Mouse (Mus musculus) myocyte (in vitro differentiated cells): ENCODE results near the gene Atp6ap1l. TPM values are rescaled to one million over a fixed set of nuclear protein-coding genes. Genes with fewer than 3 reads are reported as not detected.
A peak's percentile ranks its signal among the peaks of the same experiment; 100 is the strongest.

Source experiments
- H3K27me3 ChIP-seq: one replicate; pipeline ENCODE4 v1.6.1; 2011; ENCODE audit not compliant: control insufficient read depth, insufficient read depth, insufficient read length
- H3K36me3 ChIP-seq: one replicate; pipeline ENCODE4 v1.6.1; 2011; ENCODE audit not compliant: control insufficient read depth, insufficient read depth
- H3K4me2 ChIP-seq: one replicate; pipeline ENCODE4 v1.6.1; 2011; ENCODE audit warnings: low read depth, control low read depth
- H3K4me3 ChIP-seq: one replicate; pipeline ENCODE4 v1.5.1; 2011; ENCODE audit warnings: mild to moderate bottlenecking, control low read depth, moderate library complexity
- H3K79me2 ChIP-seq: one replicate; pipeline ENCODE4 v1.6.1; 2011; ENCODE audit not compliant: control insufficient read depth, insufficient read depth
- H3ac ChIP-seq: one replicate; pipeline ENCODE4 v1.6.1; 2011; ENCODE audit not compliant: control insufficient read depth, insufficient read length
- CEBPB ChIP-seq: IDR thresholded peaks from 2 replicates; pipeline ENCODE4 v1.6.1; 2011; ENCODE audit warnings: mild to moderate bottlenecking, moderate library complexity; ENCODE audit not compliant: poor library complexity, insufficient read depth, severe bottlenecking
- E2F4 ChIP-seq: IDR thresholded peaks from one replicate; pipeline ENCODE4 v1.6.1; 2011; ENCODE audit warnings: mild to moderate bottlenecking, control low read depth, moderate library complexity; ENCODE audit not compliant: insufficient read depth
- MAX ChIP-seq: IDR thresholded peaks from one replicate; pipeline ENCODE4 v1.6.1; 2011; ENCODE audit warnings: low read depth, mild to moderate bottlenecking, control low read depth
- MYOD1 ChIP-seq, 3 experiments: IDR thresholded peaks; one replicate each; pipeline ENCODE4 v1.6.1; 2011; ENCODE audit warnings: control low read depth in 2 of 3, low read depth in 2 of 3, mild to moderate bottlenecking in 2 of 3, moderate library complexity in 1 of 3; ENCODE audit not compliant: insufficient read length in 2 of 3, control insufficient read depth in 1 of 3
- MYOG ChIP-seq, 3 experiments: IDR thresholded peaks; one replicate each; pipeline ENCODE4 v1.6.1; 2011; ENCODE audit warnings: control low read depth in 2 of 3, low read depth in 2 of 3, mild to moderate bottlenecking in 2 of 3; ENCODE audit not compliant: insufficient read length in 2 of 3, control insufficient read depth in 1 of 3, insufficient read depth in 1 of 3
- POLR2A ChIP-seq: IDR thresholded peaks from one replicate; pipeline ENCODE4 v1.6.1; 2011; ENCODE audit warnings: low read depth, mild to moderate bottlenecking, control low read depth, moderate library complexity; ENCODE audit not compliant: insufficient read length
- POLR2AphosphoS2 ChIP-seq: IDR thresholded peaks from one replicate; pipeline ENCODE4 v1.6.1; 2011; ENCODE audit warnings: low read depth, control low read depth; ENCODE audit not compliant: insufficient read length
- REST ChIP-seq: IDR thresholded peaks from one replicate; pipeline ENCODE4 v1.6.1; 2011; ENCODE audit warnings: mild to moderate bottlenecking, control low read depth, moderate library complexity; ENCODE audit not compliant: insufficient read depth, insufficient read length
- SRF ChIP-seq: IDR thresholded peaks from one replicate; pipeline ENCODE4 v1.6.1; 2011; ENCODE audit warnings: low read depth; ENCODE audit not compliant: control insufficient read depth, insufficient read length
- TCF12 ChIP-seq: IDR thresholded peaks from one replicate; pipeline ENCODE4 v1.6.1; 2011; ENCODE audit warnings: mild to moderate bottlenecking, control low read depth; ENCODE audit not compliant: poor library complexity, insufficient read depth, severe bottlenecking
- TCF3 ChIP-seq: IDR thresholded peaks from one replicate; pipeline ENCODE4 v1.6.1; 2011; ENCODE audit warnings: low read depth, control low read depth; ENCODE audit not compliant: insufficient read length
- USF1 ChIP-seq: IDR thresholded peaks from one replicate; pipeline ENCODE4 v1.6.1; 2011; ENCODE audit warnings: low read depth, mild to moderate bottlenecking, control low read depth, moderate library complexity
- polyA plus RNA-seq: library from polyadenylated mRNA; unstranded; fragments of >200 nt; fragmentation: generic; extraction: Trizol; gene quantifications from one replicate; pipeline ENCODE4 v1.2.1, GENCODE M21; 2012; ENCODE audit warnings: missing spikeins

Atp6ap1l gene
- polyA plus RNA-seq, 1 experiment, result not detected

DNA sequence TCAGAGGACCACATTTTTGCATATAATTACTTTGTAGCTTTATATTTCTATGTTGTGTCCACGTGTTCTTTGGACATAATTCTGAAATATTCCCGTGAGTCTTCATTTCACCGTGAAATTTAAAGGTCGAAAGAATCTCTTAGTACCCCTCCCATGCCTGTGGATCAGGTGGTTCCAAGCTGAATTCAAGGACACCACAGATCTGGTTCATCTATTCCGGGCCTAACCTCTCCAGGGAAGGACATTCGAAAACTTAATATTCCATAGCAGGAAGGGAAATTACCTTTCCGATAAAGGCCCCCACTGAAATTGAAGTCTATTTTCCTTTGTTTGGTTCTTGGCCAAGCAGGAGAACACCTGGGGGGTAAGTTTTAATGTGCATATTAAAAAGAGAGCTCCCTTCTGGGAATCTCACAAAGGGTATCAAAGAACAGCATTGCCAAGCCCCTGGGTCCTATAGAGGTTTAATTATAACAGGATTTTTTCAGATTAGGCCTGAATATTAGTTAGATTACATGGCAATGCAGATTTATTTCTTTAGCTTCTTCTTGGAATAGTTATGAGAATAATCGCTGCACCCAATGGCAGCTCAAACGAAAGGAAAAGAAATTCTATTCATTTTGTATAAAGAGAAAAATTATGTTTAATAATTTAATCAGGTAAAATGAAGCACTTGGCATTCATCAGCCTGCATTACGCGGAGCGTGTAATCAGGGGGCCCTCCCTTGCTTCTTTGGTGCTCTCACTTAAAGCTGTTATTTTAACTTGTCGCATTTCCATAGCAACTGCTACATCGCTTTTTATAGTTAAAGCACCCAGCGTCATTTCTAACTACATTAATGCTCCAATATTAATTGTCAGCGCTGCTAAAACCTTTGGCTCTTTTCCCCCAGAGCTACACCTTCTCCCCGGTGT is 7.9 kb upstream of the Atp6ap1l start:
- no peaks in the 10 kb centered on the region for H3K36me3 ChIP-seq
- no peaks in the 10 kb centered on the region for H3K27me3 ChIP-seq
- H3ac ChIP-seq, result no peak overlapping the region
- no peaks in the 10 kb centered on the region for H3K79me2 ChIP-seq
- no peak overlapping the region for H3K4me2 ChIP-seq
- H3K4me3 ChIP-seq, result no peak overlapping the region
- TF ChIP-seq MYOD1 (IDR thresholded peaks at IDR 0.05; ENCODE audit: control insufficient read depth in 1 of 3, insufficient read length in 2 of 3, low read depth in 2 of 3) (no peak), TCF12 (no peak), MYOG (IDR thresholded peaks at IDR 0.05; ENCODE audit: control insufficient read depth in 1 of 3, insufficient read depth in 1 of 3, insufficient read length in 2 of 3, low read depth in 2 of 3) (no peak), TCF3 (no peak), USF1 (no peak), SRF (no peak), CEBPB (no peak), E2F4 (no peak)

GRCm38 (mm10) chr13:90907376-90907775 is 2.2 kb upstream of the Atp6ap1l start:
- Histone ChIP-seq H3K79me2 (no peaks in the 10 kb centered on the region), H3ac (no peak overlapping the region), H3K4me2 (no peak overlapping the region), H3K36me3 (no peaks in the 10 kb centered on the region), H3K27me3 (no peaks in the 10 kb centered on the region), H3K4me3 (no peak overlapping the region)
- TF ChIP-seq MYOG (IDR thresholded peaks at IDR 0.05; ENCODE audit: control insufficient read depth in 1 of 3, insufficient read depth in 1 of 3, insufficient read length in 2 of 3, low read depth in 2 of 3), result no peak
- no peak for TF ChIP-seq USF1
- TF ChIP-seq MAX, result no peak
- no peak for TF ChIP-seq POLR2A
- TF ChIP-seq TCF12, result no peak
- no peak for TF ChIP-seq REST
- no peak for TF ChIP-seq MYOD1 (IDR thresholded peaks at IDR 0.05; ENCODE audit: control insufficient read depth in 1 of 3, insufficient read length in 2 of 3, low read depth in 2 of 3)
- no peak for TF ChIP-seq SRF
- no peak for TF ChIP-seq E2F4
- no peak for TF ChIP-seq CEBPB
- no peak for TF ChIP-seq TCF3
- TF ChIP-seq POLR2AphosphoS2, result no peak

DNA sequence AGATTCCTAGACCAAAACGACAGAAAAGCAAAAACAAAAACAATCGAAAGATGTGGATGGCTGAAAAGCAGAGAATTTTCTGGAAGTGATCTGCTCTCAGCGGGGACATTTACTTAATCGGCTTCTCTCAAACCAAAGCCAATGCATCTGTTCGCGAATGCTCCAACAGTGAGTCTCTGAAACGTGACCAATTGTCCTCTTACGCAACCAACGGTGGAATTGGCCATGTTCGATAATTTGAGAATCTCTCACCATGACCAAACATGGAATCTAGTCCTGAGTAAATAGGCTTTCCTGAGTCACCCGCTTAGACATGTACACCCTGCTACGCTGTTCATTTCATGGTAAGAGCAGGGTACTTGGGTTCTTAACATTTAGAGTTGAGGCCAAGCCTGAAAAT is 8.3 kb downstream of the Atp6ap1l start:
- no peaks in the 10 kb centered on the region for H3K79me2 ChIP-seq
- H3K36me3 ChIP-seq, result no peaks in the 10 kb centered on the region
- TF ChIP-seq MYOD1 (IDR thresholded peaks at IDR 0.05; ENCODE audit: control insufficient read depth in 1 of 3, insufficient read length in 2 of 3, low read depth in 2 of 3) (no peak), POLR2AphosphoS2 (no peak), POLR2A (no peak), CEBPB (0 out of 2 replicates have a peak, but pooled peaks have one; percentile 14), TCF12 (no peak), SRF (no peak), MYOG (IDR thresholded peaks at IDR 0.05; ENCODE audit: control insufficient read depth in 1 of 3, insufficient read depth in 1 of 3, insufficient read length in 2 of 3, low read depth in 2 of 3) (no peak), MAX (no peak)
- no peak overlapping the region for H3K4me2 ChIP-seq
- no peak overlapping the region for H3K4me3 ChIP-seq
- H3ac ChIP-seq, result no peak overlapping the region
- no peaks in the 10 kb centered on the region for H3K27me3 ChIP-seq

GRCm38 (mm10) chr13:90896098-90896497 is 9.1 kb downstream of the Atp6ap1l start:
- Histone ChIP-seq H3K79me2 (no peaks in the 10 kb centered on the region), H3K27me3 (no peaks in the 10 kb centered on the region), H3K36me3 (no peaks in the 10 kb centered on the region)

More at GRCm38 (mm10) chr13:90896098-90896497, 9.1 kb downstream of the Atp6ap1l start:
- Histone ChIP-seq H3K4me2 (no peak overlapping the region), H3ac (no peak overlapping the region), H3K4me3 (no peak overlapping the region)
- TF ChIP-seq MAX (no peak), USF1 (no peak), SRF (no peak), POLR2A (no peak), REST (no peak), MYOG (IDR thresholded peaks at IDR 0.05; ENCODE audit: control insufficient read depth in 1 of 3, insufficient read depth in 1 of 3, insufficient read length in 2 of 3, low read depth in 2 of 3) (no peak), TCF3 (no peak), MYOD1 (IDR thresholded peaks at IDR 0.05; ENCODE audit: control insufficient read depth in 1 of 3, insufficient read length in 2 of 3, low read depth in 2 of 3) (no peak), TCF12 (no peak), CEBPB (no peak), E2F4 (no peak), POLR2AphosphoS2 (no peak)
